Mouse (Mus musculus): Measurements from ENCODE around the gene Arl8b. TPM values are rescaled to one million over a fixed set of nuclear protein-coding genes. Genes with fewer than 3 reads are reported as not detected.
"Not testable (repeated sequence)": the region's sequence is repeated elsewhere in the genome, so short reads cannot be mapped to it uniquely, and the experiment has no call there.

Gene Arl8b
- total RNA-seq, 1 experiment from 2014 or later = 37.0 TPM

DNA sequence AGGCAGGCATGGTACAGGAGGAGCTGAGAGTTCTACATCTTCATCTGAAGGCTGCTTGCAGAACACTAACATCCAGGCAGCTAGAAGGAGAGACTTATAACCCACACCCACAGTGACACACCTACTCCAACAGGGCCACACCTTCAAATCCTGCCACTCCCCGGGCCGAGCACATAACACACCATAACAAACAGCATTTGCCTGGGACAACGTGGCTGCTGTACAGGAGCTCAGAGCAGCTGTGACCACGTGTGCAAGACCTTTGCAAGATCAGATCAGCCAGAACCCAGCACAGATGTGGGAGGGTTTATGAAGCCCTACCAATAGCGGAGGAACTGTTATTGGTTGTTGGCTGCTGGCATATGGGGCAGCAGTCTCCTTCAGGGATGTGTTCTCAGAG is 83.4 kb downstream of the Arl8b start:
- ATAC-seq (replicated peaks; ENCODE audit: insufficient number of reproducible peaks, low FRiP score, low TSS enrichment, poor library complexity, severe bottlenecking) = no peak

DNA sequence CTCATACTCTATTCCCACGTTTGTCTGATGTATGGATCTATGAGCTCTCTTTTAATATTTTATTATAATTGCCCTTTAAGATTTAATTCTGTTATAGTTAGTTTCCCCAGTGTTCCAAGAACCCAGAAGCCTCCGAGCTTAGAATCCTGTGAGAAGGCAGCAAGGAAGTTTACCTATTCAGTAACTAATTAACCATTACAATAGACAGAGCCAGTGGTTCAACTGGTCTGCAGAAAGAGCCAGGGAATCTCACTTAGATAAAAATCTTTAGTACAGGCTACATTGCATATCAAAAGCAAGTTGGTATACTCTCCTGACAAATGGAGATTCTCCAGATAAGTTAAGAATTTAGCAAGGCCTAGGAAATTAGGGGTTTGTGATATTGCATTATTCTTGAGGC is 86.1 kb downstream of the Arl8b start:
- not testable (repeated sequence) for ATAC-seq (replicated peaks; ENCODE audit: insufficient number of reproducible peaks, low FRiP score, low TSS enrichment, poor library complexity, severe bottlenecking)

DNA sequence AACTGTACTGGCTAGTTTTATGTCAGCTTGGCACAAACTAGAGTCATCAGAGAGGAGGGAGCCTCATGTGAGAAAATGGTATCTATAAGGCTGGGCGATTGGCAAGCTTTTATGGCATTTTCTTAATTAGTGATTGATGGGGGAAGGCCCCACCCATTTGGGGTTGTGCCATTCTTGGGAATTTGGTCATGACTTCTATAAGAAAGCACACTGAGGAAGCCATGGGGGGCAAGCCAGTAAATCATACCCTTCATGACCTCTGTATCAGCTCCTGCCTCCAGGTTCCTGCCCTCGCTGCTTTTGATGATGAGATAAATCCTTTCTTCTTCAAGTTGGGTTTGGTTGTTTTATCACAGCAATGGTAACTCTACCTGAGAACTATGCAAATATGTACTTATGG is 87.5 kb downstream of the Arl8b start:
- no peak for ATAC-seq (replicated peaks; ENCODE audit: insufficient number of reproducible peaks, low FRiP score, low TSS enrichment, poor library complexity, severe bottlenecking)

DNA sequence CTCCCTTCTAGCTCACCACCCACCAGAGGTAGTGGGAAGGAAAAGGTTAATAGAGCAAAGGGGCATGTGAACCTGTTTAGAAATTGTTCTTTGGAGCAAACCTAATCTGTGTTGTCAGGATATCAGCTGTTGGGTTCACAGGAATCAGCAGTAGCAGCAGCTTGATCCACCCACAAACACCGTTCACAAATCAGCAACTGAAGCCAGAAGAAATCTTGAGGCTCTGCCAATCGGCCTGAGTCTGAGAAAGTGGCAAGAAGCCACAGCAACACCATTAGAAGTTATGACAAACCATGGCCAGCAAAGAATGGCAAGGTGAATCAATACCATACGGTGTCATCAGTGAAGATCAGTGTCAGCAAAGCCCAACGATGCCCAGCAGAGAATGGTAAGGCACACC is 88.4 kb downstream of the Arl8b start:
- ATAC-seq (replicated peaks; ENCODE audit: insufficient number of reproducible peaks, low FRiP score, low TSS enrichment, poor library complexity, severe bottlenecking) = no peak

Other genes with a start within 250 kb of the Arl8b start
- gene Bhlhe40, start 122.5 kb upstream of the Arl8b start, total RNA-seq (2017) = 293 to 388 TPM (median 305 TPM) in 3 replicates
- 80.8 to 102 TPM (median 99.0 TPM) in 3 replicates for gene Edem1, start 45.5 kb downstream of the Arl8b start, total RNA-seq (2017)